Mouse (Mus musculus): ENCODE results near the gene Ahnak2. TPM values are rescaled to one million over a fixed set of nuclear protein-coding genes. Genes with fewer than 3 reads are reported as not detected.

Ahnak2 gene
- polyA plus RNA-seq, 1 experiment from 2014 or later, result 5.0 TPM

GRCm38 (mm10) chr12:112840209-112841086 is 38.0 kb upstream of the Ahnak2 start:
- no peaks in the 10 kb centered on the region for H3K27me3 ChIP-seq (ENCODE audit: control insufficient read depth, insufficient read depth, low read length)
- no peak overlapping the region for H3K4me2 ChIP-seq (replicated peaks; ENCODE audit: low read depth, low read length)
- no peak for ATAC-seq (ENCODE audit: insufficient number of reproducible peaks, insufficient read depth, low FRiP score, low read depth)
- no peak overlapping the region for H3K9ac ChIP-seq (replicated peaks; ENCODE audit: low read depth, low read length)
- H3K27ac ChIP-seq (ENCODE audit: low read length), result no peak overlapping the region
- H3K4me1 ChIP-seq (ENCODE audit: control insufficient read depth, insufficient read depth, low read length), result no peaks in the 10 kb centered on the region
- WGBS, result 75% methylated on average over 25 of the region's 25 CpGs
- no peaks in the 10 kb centered on the region for H3K9me3 ChIP-seq (ENCODE audit: control insufficient read depth, low read depth, low read length)
- no peak overlapping the region for H3K4me3 ChIP-seq (ENCODE audit: low read depth, low read length)
- H3K36me3 ChIP-seq (ENCODE audit: control insufficient read depth, insufficient read depth, low read length), result no peaks in the 10 kb centered on the region

- Histone ChIP-seq H3K36me3 (ENCODE audit: control insufficient read depth, insufficient read depth, low read length) (no peaks in the 10 kb centered on the region), H3K27ac (ENCODE audit: low read length) (no peak overlapping the region), H3K9ac (replicated peaks; ENCODE audit: low read depth, low read length) (no peak overlapping the region), H3K4me1 (ENCODE audit: control insufficient read depth, insufficient read depth, low read length) (peaks cover 7% of the 10 kb centered on the region), H3K4me2 (replicated peaks; ENCODE audit: low read depth, low read length) (no peak overlapping the region), H3K27me3 (ENCODE audit: control insufficient read depth, insufficient read depth, low read length) (no peaks in the 10 kb centered on the region), H3K9me3 (ENCODE audit: control insufficient read depth, low read depth, low read length) (no peaks in the 10 kb centered on the region), H3K4me3 (ENCODE audit: low read depth, low read length) (no peak overlapping the region)
- WGBS, result 59% methylated on average over 2 of the region's 2 CpGs
- ATAC-seq (ENCODE audit: insufficient number of reproducible peaks, insufficient read depth, low FRiP score, low read depth), result no peak
These were observed 32.6 kb upstream of the Ahnak2 start for GRCm38 (mm10) chr12:112835046-112835445.

- peaks cover 7% of the 10 kb centered on the region for H3K4me1 ChIP-seq (ENCODE audit: control insufficient read depth, insufficient read depth, low read length)
- H3K27me3 ChIP-seq (ENCODE audit: control insufficient read depth, insufficient read depth, low read length), result no peaks in the 10 kb centered on the region
- H3K4me2 ChIP-seq (replicated peaks; ENCODE audit: low read depth, low read length), result no peak overlapping the region
- H3K36me3 ChIP-seq (ENCODE audit: control insufficient read depth, insufficient read depth, low read length), result no peaks in the 10 kb centered on the region
- ATAC-seq (ENCODE audit: insufficient number of reproducible peaks, insufficient read depth, low FRiP score, low read depth), result no peak
- no peaks in the 10 kb centered on the region for H3K9me3 ChIP-seq (ENCODE audit: control insufficient read depth, low read depth, low read length)
- H3K27ac ChIP-seq (ENCODE audit: low read length), result no peak overlapping the region
- WGBS, result 78% methylated on average over 6 of the region's 6 CpGs
- H3K9ac ChIP-seq (replicated peaks; ENCODE audit: low read depth, low read length), result no peak overlapping the region
- no peak overlapping the region for H3K4me3 ChIP-seq (ENCODE audit: low read depth, low read length)
These were observed 31.1 kb upstream of the Ahnak2 start for GRCm38 (mm10) chr12:112833527-112833926.

GRCm38 (mm10) chr12:112832411-112832810 is 30.0 kb upstream of the Ahnak2 start:
- Histone ChIP-seq H3K27ac (ENCODE audit: low read length) (no peak overlapping the region), H3K9me3 (ENCODE audit: control insufficient read depth, low read depth, low read length) (no peaks in the 10 kb centered on the region), H3K27me3 (ENCODE audit: control insufficient read depth, insufficient read depth, low read length) (no peaks in the 10 kb centered on the region), H3K9ac (replicated peaks; ENCODE audit: low read depth, low read length) (no peak overlapping the region), H3K4me3 (ENCODE audit: low read depth, low read length) (no peak overlapping the region), H3K4me2 (replicated peaks; ENCODE audit: low read depth, low read length) (no peak overlapping the region), H3K4me1 (ENCODE audit: control insufficient read depth, insufficient read depth, low read length) (peaks cover 15% of the 10 kb centered on the region), H3K36me3 (ENCODE audit: control insufficient read depth, insufficient read depth, low read length) (peaks cover 4% of the 10 kb centered on the region; the same call in 1 of the 2 replicates)
- no peak for ATAC-seq (ENCODE audit: insufficient number of reproducible peaks, insufficient read depth, low FRiP score, low read depth)
- WGBS, result 91% methylated on average over 5 of the region's 5 CpGs

DNA sequence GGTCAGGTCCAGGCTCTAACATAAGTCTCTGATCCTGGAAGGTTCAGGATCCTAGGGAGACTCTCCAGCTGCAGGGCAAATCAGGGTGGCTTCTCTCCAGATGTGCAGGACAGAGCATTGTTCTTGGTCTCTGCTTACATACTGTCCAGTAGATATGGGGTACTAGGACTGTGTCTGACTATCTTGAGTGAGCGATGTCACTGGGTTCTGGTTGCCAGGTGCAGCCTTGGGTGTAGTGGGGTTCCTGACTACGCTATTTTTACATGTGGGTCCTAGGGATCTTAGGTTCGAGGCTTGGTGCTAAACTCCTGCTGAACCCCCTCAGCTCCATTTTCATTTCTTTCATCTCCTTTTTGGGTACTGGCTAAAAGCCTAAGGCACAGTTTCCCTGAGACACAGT is 28.1 kb upstream of the Ahnak2 start:
- Histone ChIP-seq H3K4me2 (replicated peaks; ENCODE audit: low read depth, low read length) (peak overlapping the region; percentile 72), H3K4me3 (ENCODE audit: low read depth, low read length) (peak overlapping the region; percentile 99), H3K27ac (ENCODE audit: low read length) (no peak overlapping the region), H3K36me3 (ENCODE audit: control insufficient read depth, insufficient read depth, low read length) (peaks cover 10% of the 10 kb centered on the region; the same call in 1 of the 2 replicates), H3K9ac (replicated peaks; ENCODE audit: low read depth, low read length) (peak overlapping the region; percentile 63; the same call in 1 of the 2 replicates), H3K4me1 (ENCODE audit: control insufficient read depth, insufficient read depth, low read length) (peaks cover 24% of the 10 kb centered on the region), H3K27me3 (ENCODE audit: control insufficient read depth, insufficient read depth, low read length) (no peaks in the 10 kb centered on the region), H3K9me3 (ENCODE audit: control insufficient read depth, low read depth, low read length) (no peaks in the 10 kb centered on the region)
- 80% methylated on average over 3 of the region's 3 CpGs for WGBS
- ATAC-seq (ENCODE audit: insufficient number of reproducible peaks, insufficient read depth, low FRiP score, low read depth), result no peak

- Histone ChIP-seq H3K36me3 (ENCODE audit: control insufficient read depth, insufficient read depth, low read length) (peaks cover 10% of the 10 kb centered on the region; the same call in 1 of the 2 replicates), H3K27ac (ENCODE audit: low read length) (peak overlapping the region; percentile 24; the same call in 1 of the 2 replicates), H3K4me1 (ENCODE audit: control insufficient read depth, insufficient read depth, low read length) (peaks cover 24% of the 10 kb centered on the region), H3K27me3 (ENCODE audit: control insufficient read depth, insufficient read depth, low read length) (no peaks in the 10 kb centered on the region), H3K9ac (replicated peaks; ENCODE audit: low read depth, low read length) (peak overlapping the region; percentile 63), H3K4me3 (ENCODE audit: low read depth, low read length) (peak overlapping the region; percentile 99), H3K9me3 (ENCODE audit: control insufficient read depth, low read depth, low read length) (no peaks in the 10 kb centered on the region), H3K4me2 (replicated peaks; ENCODE audit: low read depth, low read length) (peak overlapping the region; percentile 72)
- WGBS, result 24% methylated on average over 2 of the region's 2 CpGs
- ATAC-seq (ENCODE audit: insufficient number of reproducible peaks, insufficient read depth, low FRiP score, low read depth), result no peak
These were observed 27.7 kb upstream of the Ahnak2 start for GRCm38 (mm10) chr12:112830141-112830540.

GRCm38 (mm10) chr12:112829244-112829864 is 26.9 kb upstream of the Ahnak2 start, which contains the start of gene Cdca4:
Gene Cdca4, minus strand, starts transcription at chr12:112829423.
- under 1% methylated on average over 62 of the region's 72 CpGs for WGBS

GRCm38 (mm10) chr12:112828501-112829243 is 26.2 kb upstream of the Ahnak2 start:
- H3K4me3 ChIP-seq (ENCODE audit: low read depth, low read length), result peak overlapping the region; percentile 99
- H3K27ac ChIP-seq (ENCODE audit: low read length), result peak overlapping the region; percentile 90
- no peaks in the 10 kb centered on the region for H3K27me3 ChIP-seq (ENCODE audit: control insufficient read depth, insufficient read depth, low read length)
- peak overlapping the region; percentile 73 for H3K4me2 ChIP-seq (replicated peaks; ENCODE audit: low read depth, low read length)
- H3K9me3 ChIP-seq (ENCODE audit: control insufficient read depth, low read depth, low read length), result no peaks in the 10 kb centered on the region
- WGBS, result under 1% methylated on average over 44 of the region's 51 CpGs
- H3K4me1 ChIP-seq (ENCODE audit: control insufficient read depth, insufficient read depth, low read length), result peaks cover 30% of the 10 kb centered on the region
- H3K9ac ChIP-seq (replicated peaks; ENCODE audit: low read depth, low read length), result peak overlapping the region; percentile 86
- H3K36me3 ChIP-seq (ENCODE audit: control insufficient read depth, insufficient read depth, low read length), result peaks cover 17% of the 10 kb centered on the region
- peak; percentile 83 for ATAC-seq (ENCODE audit: insufficient number of reproducible peaks, insufficient read depth, low FRiP score, low read depth)

More at GRCm38 (mm10) chr12:112829244-112829864, 26.9 kb upstream of the Ahnak2 start, which contains the start of gene Cdca4:
- Histone ChIP-seq H3K9ac (replicated peaks; ENCODE audit: low read depth, low read length) (peak within 1 kb of the TSS; percentile 86), H3K9me3 (ENCODE audit: control insufficient read depth, low read depth, low read length) (no peaks in the 10 kb centered on the region), H3K4me3 (ENCODE audit: low read depth, low read length) (peak within 1 kb of the TSS; percentile 99), H3K27me3 (ENCODE audit: control insufficient read depth, insufficient read depth, low read length) (no peaks in the 10 kb centered on the region), H3K4me1 (ENCODE audit: control insufficient read depth, insufficient read depth, low read length) (peaks cover 24% of the 10 kb centered on the region), H3K36me3 (ENCODE audit: control insufficient read depth, insufficient read depth, low read length) (peaks cover 15% of the 10 kb centered on the region), H3K4me2 (replicated peaks; ENCODE audit: low read depth, low read length) (peak within 1 kb of the TSS; percentile 73), H3K27ac (ENCODE audit: low read length) (peak within 1 kb of the TSS; percentile 90)
- ATAC-seq (ENCODE audit: insufficient number of reproducible peaks, insufficient read depth, low FRiP score, low read depth), result peak; percentile 96
